Mouse (Mus musculus) c-Kit-positive CD71-positive TER-119-positive erythroid progenitor cells, embryonic 14.5 days (primary cell): ENCODE measurements around the gene Pgm2l1.

Source experiments
- DNase-seq: peaks from one replicate; pipeline ENCODE4 v3.0.0-alpha.2; 2013; ENCODE audit warnings: low spot score

The Pgm2l1 gene

GRCm38 (mm10) chr7:100227158-100227875, at the start of gene Pgm2l1:
Gene Pgm2l1, plus strand, starts transcription at chr7:100227394.
- DNase-seq = peak; percentile 95

GRCm38 (mm10) chr7:100178016-100178890, 48.9 kb upstream of the Pgm2l1 start:
- peak; percentile 52 for DNase-seq

GRCm38 (mm10) chr7:100178891-100179233, 48.3 kb upstream of the Pgm2l1 start:
- peak; percentile 21 for DNase-seq

- DNase-seq = peak; percentile 77
These were observed 47.8 kb upstream of the Pgm2l1 start for GRCm38 (mm10) chr7:100179394-100179793.

GRCm38 (mm10) chr7:100179836-100180407, 47.3 kb upstream of the Pgm2l1 start:
- DNase-seq = no peak

GRCm38 (mm10) chr7:100181176-100181575, 46.0 kb upstream of the Pgm2l1 start:
- DNase-seq = no peak

- DNase-seq = no peak
These were observed 45.6 kb upstream of the Pgm2l1 start for GRCm38 (mm10) chr7:100181614-100182013.

- DNase-seq = no peak
These were observed 44.8 kb upstream of the Pgm2l1 start for GRCm38 (mm10) chr7:100182388-100182787.

GRCm38 (mm10) chr7:100187601-100188000, 39.6 kb upstream of the Pgm2l1 start:
- peak; percentile 34 for DNase-seq

GRCm38 (mm10) chr7:100190167-100190566, 37.0 kb upstream of the Pgm2l1 start:
- DNase-seq = no peak

- DNase-seq = peak; percentile 57
These were observed 36.4 kb upstream of the Pgm2l1 start for GRCm38 (mm10) chr7:100190778-100191177.

- DNase-seq = no peak
These were observed 26.0 kb upstream of the Pgm2l1 start for GRCm38 (mm10) chr7:100201191-100201590.

GRCm38 (mm10) chr7:100203616-100204015, 23.6 kb upstream of the Pgm2l1 start:
- DNase-seq = no peak

- no peak for DNase-seq
These were observed 22.3 kb upstream of the Pgm2l1 start for GRCm38 (mm10) chr7:100204871-100205270.

GRCm38 (mm10) chr7:100206144-100206543, 21.1 kb upstream of the Pgm2l1 start:
- no peak for DNase-seq

- no peak for DNase-seq
These were observed 19.3 kb upstream of the Pgm2l1 start for GRCm38 (mm10) chr7:100207886-100208285.

- no peak for DNase-seq
These were observed 12.9 kb upstream of the Pgm2l1 start for GRCm38 (mm10) chr7:100214310-100214709.

GRCm38 (mm10) chr7:100215116-100215732, 12.0 kb upstream of the Pgm2l1 start:
- no peak for DNase-seq

GRCm38 (mm10) chr7:100215976-100216375, 11.2 kb upstream of the Pgm2l1 start:
- DNase-seq = no peak

GRCm38 (mm10) chr7:100216601-100217565, 10.3 kb upstream of the Pgm2l1 start:
- no peak for DNase-seq

- peak; percentile 25 for DNase-seq
These were observed 817 bp downstream of the Pgm2l1 start for GRCm38 (mm10) chr7:100227896-100228525.
